Mouse (Mus musculus) lung, postnatal 36 days (tissue): ENCODE data around the gene Cdkn2b.

ENCODE experiments used
- DNase-seq: peaks from one replicate; pipeline ENCODE4 v3.0.0; 2022; ENCODE audit warnings: mixed read lengths

The Cdkn2b gene

DNA sequence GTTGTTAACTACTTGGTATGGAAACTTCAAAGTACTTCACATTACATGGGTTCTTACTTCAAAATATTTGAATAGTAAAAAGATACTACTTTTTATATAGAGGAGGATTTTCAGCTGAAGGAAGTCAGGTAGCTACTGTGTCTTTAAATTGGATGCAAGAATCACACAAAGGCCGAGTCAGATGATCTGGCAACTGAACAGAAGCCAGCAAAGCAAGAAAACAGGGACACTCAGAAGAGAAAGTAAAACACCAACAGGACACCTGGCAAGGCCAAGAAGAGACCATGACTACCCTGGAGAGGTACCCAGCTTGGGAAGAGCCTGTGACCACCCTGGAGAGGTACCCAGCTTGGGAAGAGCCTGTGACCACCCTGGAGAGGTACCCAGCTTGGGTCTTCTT, 24.3 kb downstream of the Cdkn2b start:
- DNase-seq = no peak

DNA sequence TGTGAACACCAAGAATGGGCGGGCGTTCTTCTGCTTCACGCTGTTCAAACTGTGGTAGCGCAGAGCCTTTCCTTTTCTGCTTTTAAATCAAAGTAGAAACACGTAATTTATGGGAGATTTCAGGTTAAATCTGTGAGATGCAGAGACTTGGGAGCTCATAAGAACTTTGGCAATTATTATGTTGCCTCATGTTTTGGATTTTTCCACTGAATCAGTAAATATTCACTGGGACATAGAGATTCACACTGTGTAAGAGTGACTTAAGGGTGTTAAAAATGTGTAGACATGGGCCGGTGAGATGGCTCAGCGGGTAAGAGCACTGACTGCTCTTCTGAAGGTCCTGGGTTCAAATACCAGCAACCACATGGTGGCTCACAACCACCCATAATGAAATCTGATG, 25.2 kb downstream of the Cdkn2b start:
- no peak for DNase-seq

- no peak for DNase-seq
Measured at GRCm38 (mm10) chr4:89282661-89283060, 28.2 kb downstream of the Cdkn2b start.

DNA sequence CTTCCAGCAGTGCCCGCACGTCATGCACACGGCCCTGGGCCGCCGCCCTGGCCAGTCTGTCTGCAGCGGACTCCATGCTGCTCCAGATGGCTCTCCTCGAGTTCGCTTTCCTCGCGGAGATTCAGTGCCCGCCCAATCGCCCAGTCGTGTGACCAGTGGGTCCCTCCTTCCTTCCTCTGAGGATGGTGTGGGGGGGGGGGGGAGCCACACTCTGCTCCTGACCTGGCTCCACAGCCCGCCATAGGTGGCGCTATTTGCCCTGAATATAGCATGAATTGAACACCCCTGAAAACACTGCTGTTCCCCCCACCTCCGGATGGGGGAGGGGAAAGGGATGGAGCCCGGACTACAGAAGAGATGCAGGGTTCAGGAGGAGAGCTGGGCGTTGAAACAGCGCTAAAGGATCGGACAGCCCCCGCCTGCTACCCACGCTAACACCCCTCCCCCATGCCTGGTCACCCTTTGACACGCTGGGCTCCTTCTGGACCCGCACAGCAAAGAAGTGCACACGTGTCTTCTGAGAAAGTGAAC, 28.7 kb downstream of the Cdkn2b start:
- DNase-seq = peak; percentile 47

GRCm38 (mm10) chr4:89281236-89281635, 29.6 kb downstream of the Cdkn2b start:
- no peak for DNase-seq

DNA sequence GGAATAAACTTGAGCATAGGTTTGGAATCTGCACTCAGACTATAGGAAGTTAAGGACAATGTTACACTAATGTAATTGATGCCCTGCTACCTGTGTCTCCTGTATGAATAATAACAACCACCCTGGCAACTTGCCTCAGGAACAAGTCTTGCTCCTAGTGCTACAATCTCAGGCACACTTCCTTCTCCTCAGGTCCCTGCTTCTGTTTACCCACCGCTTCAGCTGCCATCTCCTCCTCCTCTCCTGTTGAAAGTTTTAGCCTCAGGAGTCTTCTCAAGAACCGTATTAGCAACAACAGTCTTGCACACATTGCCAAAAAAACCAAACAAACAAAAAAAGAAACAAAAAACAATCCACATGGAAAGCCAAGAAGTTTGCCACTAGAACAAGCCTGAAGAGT, 31.2 kb downstream of the Cdkn2b start:
- no peak for DNase-seq

GRCm38 (mm10) chr4:89277381-89277940, 33.4 kb downstream of the Cdkn2b start:
- no peak for DNase-seq

DNA sequence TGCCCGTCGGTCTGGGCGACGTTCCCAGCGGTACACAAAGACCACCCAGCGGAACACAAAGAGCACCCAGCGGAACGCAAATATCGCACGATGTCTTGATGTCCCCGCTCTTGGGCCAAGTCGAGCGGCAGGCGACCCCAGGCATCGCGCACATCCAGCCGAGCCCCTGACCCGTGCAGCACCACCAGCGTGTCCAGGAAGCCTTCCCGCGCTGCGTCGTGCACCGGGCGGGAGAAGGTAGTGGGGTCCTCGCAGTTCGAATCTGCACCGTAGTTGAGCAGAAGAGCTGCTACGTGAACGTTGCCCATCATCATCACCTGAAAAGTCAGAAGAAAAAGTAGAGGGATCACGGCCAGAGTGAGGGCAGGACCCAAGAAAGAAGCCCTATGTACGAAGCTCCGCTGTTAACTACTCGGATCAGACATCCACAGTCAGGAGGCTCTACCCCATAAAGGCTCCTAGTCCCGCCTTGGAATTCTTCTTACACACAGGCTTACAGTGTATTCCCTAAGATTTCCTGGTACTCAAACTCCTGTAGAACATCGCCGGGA, 34.1 kb downstream of the Cdkn2b start:
- DNase-seq = no peak

- DNase-seq = peak; percentile 47
Measured at GRCm38 (mm10) chr4:89275811-89276584, 34.8 kb downstream of the Cdkn2b start.

DNA sequence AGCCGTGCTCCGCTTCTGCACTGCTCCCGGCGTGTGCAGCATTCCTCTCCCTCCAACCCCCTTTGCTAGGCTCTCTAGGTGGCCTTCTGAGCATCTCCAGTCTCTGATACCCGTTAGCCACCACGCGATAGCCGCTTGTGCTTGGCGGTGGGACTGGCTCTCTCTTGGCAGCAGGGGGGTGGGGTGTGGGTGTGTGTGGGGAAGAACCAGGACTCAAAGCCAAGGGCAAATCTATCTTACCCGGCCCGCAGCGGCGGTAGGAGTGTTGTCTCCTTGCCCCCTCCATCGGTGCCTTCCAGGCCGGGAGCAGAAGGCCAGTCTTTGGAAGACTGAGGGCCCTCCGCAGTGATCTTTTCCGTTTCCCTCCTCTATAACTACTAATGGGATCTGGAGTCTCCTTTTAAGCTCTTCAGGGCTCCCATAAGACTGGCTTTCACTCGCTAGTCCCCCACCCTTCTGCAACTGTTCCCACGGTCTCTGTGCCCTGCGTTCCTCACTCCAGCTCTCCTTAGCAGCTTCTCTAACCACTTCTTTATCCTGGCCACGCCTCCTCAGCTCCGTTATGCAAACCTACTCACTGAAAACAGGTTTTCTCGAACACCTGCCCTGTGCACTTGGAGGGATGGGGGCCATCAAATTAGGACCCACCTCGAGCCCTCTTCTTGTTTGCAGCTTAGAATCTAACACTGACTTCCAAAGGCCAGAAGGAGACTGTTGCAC, 35.9 kb downstream of the Cdkn2b start:
- no peak for DNase-seq

DNA sequence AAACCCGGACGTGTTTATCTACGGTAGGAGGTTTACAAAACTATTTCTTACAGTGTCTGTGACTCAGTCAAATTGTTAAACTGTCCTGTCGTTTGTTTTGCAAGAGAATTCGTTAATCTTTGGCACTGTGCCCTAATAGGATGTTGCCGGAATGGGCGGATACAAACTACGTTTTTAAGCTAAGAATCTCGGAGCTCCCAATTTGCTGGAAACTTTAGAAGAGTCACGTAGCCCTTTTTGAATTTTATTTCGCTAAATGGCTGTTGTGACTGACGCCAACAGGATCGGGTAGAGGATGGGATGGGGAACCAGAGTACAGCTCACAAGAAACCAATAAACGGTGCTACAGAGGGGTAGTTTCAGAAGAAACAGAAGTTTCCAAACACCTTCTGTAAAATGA, 36.8 kb downstream of the Cdkn2b start:
- DNase-seq = no peak

DNA sequence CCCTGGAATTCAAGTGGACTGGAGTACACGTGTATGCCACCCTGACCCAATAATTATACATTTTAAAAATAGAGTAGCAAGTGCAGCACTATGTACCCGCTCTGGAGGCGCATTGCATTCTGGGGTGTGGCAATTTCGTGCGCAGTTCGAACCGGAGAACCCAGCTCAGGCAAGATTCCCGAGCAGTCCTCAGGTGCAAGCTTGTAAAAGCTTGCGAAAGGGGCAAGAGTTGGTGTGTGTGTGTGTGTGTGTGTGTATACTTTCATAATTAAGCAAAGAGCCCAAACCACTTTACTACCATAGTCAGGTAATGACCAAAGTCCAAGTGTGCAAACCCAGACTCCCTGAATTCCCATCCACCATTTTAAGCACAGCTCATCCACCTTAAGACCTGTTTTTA, 37.3 kb downstream of the Cdkn2b start:
- no peak for DNase-seq

- DNase-seq = no peak
Measured at GRCm38 (mm10) chr4:89272961-89273540, 37.8 kb downstream of the Cdkn2b start.

- DNase-seq = no peak
Measured at GRCm38 (mm10) chr4:89272101-89272718, 38.6 kb downstream of the Cdkn2b start.

DNA sequence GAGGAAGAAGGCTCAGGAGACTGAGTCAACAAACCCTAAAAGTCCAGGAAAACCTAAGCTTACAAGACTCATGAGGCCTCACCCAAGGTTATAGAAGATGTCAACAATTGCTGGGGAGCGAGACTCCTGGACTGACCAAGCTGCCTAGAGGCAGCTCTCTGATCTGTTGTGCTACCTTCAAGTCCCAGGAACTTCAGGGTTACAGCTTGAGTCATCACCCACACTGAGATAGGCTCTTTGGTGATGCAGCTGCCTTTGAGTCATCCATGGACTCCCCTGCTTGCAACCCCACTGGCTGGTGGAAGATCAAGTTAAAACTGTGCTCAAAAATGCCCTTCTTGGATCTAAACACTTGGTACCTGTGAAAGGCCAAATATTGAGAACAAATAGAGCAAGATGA, 53.1 kb downstream of the Cdkn2b start:
- no peak for DNase-seq
